Mouse (Mus musculus): ENCODE data around the gene Vmn2r30.
"Not testable (repeated sequence)": the region's sequence is repeated elsewhere in the genome, so short reads cannot be mapped to it uniquely, and the experiment has no call there.

Vmn2r30 gene

DNA sequence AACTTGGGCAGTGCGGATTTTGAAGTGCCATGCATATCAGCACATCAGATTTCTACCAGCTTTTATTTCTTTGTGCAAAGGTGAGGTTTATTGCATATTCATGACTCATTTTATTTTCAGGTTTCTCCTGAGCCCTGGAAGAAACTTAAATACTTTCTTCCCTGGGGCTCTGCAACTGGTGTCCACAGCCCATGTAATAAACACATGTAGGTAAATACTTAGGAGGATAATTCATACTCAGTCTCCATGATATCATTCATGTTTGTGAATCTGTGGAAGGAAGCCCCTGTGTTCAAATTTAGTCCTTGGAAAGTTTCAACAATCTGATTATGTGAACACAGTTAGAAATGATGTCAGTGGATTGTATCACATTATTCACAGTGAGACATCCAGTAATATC, at the start of gene Vmn2r30:
Gene Vmn2r30, minus strand, starts transcription at position 101 of the 400 bp plus-strand sequence.
- not testable (repeated sequence) for TF ChIP-seq GATA4 (IDR thresholded peaks at IDR 0.05; ENCODE audit: insufficient replicate concordance, low read length)

DNA sequence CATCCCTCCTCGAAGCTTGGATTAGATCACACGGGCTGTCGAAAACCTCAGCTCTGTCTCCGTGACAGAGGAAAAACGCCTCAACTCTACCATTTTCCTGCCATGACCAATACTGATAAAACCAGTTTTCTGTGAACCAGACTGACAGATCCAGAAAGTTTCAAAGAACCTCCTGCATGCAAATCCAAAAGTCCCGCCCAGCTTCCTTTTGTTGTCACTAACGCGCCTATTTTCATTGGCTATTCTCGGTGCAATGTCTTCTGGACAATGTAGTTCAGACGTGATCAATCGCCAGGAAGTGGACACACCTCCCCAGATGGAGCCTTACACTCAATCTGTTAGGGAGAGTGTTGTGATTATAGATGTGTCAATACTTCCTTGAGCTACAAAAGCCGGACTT, 37.0 kb upstream of the Vmn2r30 start, which contains the start of gene Gm45783:
Gene Gm45783, minus strand, starts transcription at position 143 of the 400 bp plus-strand sequence.
- TF ChIP-seq GATA4 (IDR thresholded peaks at IDR 0.05; ENCODE audit: insufficient replicate concordance, low read length), result not testable (repeated sequence)

DNA sequence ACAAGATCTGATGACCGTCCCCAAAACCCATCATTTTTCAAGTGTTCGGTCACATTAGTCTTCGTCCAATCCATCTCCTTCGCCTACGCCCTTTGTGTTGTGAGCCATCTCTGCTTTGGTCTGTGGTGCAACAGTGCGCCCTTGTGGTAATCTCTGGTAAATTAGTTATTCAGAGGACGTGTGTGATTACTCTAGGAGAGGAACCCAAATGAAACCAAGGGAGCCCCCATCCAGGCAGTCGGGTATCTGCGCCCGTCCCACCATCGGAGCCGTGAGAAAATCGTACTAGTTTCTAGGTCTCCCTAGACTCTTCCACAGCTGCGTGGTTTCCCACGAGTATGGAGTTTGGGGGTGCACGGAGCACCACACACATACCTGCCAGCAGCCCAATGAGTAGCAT, 41.8 kb downstream of the Vmn2r30 start:
- no peak for TF ChIP-seq GATA4 (IDR thresholded peaks at IDR 0.05; ENCODE audit: insufficient replicate concordance, low read length)

DNA sequence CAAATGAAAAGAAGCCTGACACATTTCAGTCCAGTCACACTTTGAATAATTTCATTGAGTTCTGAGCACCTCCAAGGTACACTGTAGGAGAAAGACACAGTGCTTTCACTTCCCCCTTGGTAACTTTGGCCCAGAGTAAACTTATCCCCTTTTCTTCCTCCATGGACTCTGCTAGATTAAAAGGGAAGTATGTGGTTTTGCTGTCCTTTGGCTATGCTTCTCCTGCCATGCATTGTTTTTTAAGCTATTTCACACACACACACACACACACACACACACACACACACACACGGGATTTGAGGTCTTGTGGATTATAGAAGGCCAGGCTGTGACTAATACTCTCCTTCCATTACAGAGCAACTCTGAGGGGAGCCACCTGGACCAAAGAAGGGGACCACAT, 56.0 kb downstream of the Vmn2r30 start:
- TF ChIP-seq GATA4 (IDR thresholded peaks at IDR 0.05; ENCODE audit: insufficient replicate concordance, low read length), result no peak

DNA sequence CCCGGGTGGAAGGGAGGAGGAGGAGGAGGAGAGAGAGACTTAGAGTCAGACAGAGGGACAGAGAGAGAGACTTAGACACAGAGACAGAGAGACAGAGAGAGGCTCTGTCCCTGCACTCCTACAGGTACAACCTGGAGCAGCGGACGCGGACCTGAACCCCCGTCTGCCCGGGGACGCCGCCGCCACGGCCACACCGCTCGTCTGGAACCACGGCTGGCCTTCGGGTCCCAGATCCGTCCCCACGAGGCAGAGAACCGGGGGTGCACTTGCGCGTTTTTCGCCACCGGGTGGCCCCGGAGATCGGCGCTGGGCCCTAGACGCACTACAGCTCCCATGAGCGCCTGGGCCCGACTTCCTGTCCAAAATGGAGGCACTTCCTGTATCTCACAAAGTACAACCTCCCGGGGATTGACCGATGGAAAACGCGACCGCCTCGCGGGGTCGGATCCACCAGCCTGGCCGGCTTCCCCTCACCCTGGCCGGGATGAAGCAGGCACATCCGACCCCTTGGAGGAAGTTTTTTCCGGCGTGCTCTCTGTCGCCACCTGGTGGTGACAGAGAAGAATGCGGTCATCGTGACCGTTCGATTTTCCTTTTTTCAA, 59.3 kb downstream of the Vmn2r30 start, which contains the start of gene Gm45844:
Gene Gm45844, minus strand, starts transcription at position 324 of the 602 bp plus-strand sequence.
- TF ChIP-seq GATA4 (IDR thresholded peaks at IDR 0.05; ENCODE audit: insufficient replicate concordance, low read length), result not testable (repeated sequence)
